Mouse (Mus musculus): ENCODE measurements around the gene Dcaf15. TPM values are rescaled to one million over a fixed set of nuclear protein-coding genes. Genes with fewer than 3 reads are reported as not detected.

The Dcaf15 gene
- polyA plus RNA-seq, 1 experiment from 2014 or later, result 10.0 TPM

- 78% methylated on average over 5 of the region's 6 CpGs for WGBS
- Histone ChIP-seq H3K36me3 (ENCODE audit: control insufficient read depth, insufficient read depth, low read length) (peaks cover 14% of the 10 kb centered on the region; the same call in 1 of the 2 replicates), H3K27ac (ENCODE audit: low read depth, low read length) (no peak overlapping the region), H3K27me3 (replicated peaks; ENCODE audit: control insufficient read depth, insufficient read depth, low read length) (no peaks in the 10 kb centered on the region), H3K4me1 (replicated peaks; ENCODE audit: control insufficient read depth, insufficient read depth, low read length) (peaks cover 12% of the 10 kb centered on the region), H3K9ac (ENCODE audit: low read depth, low read length) (no peak overlapping the region), H3K9me3 (ENCODE audit: control insufficient read depth, low read length) (no peaks in the 10 kb centered on the region), H3K4me2 (no peak overlapping the region), H3K4me3 (ENCODE audit: low read depth, low read length) (no peak overlapping the region)
- no peak for ATAC-seq (replicated peaks; ENCODE audit: low FRiP score)
- DNase-seq (ENCODE audit: low spot score), result no peak
These were observed 1.9 kb upstream of the Dcaf15 start for GRCm38 (mm10) chr8:84106216-84107040.

GRCm38 (mm10) chr8:84105676-84106075 lies 1.1 kb upstream of the Dcaf15 start:
- no peak for ATAC-seq (replicated peaks; ENCODE audit: low FRiP score)
- H3K27me3 ChIP-seq (replicated peaks; ENCODE audit: control insufficient read depth, insufficient read depth, low read length), result no peaks in the 10 kb centered on the region
- H3K27ac ChIP-seq (ENCODE audit: low read depth, low read length), result no peak overlapping the region
- H3K4me2 ChIP-seq, result peak overlapping the region; percentile 74
- H3K4me3 ChIP-seq (ENCODE audit: low read depth, low read length), result no peak overlapping the region
- no peak for DNase-seq (ENCODE audit: low spot score)
- 82% methylated on average over 2 of the region's 2 CpGs for WGBS
- H3K9ac ChIP-seq (ENCODE audit: low read depth, low read length), result no peak overlapping the region
- H3K36me3 ChIP-seq (ENCODE audit: control insufficient read depth, insufficient read depth, low read length), result peaks cover 16% of the 10 kb centered on the region; the same call in 1 of the 2 replicates
- H3K9me3 ChIP-seq (ENCODE audit: control insufficient read depth, low read length), result no peaks in the 10 kb centered on the region
- H3K4me1 ChIP-seq (replicated peaks; ENCODE audit: control insufficient read depth, insufficient read depth, low read length), result peaks cover 12% of the 10 kb centered on the region

- H3K4me1 ChIP-seq (replicated peaks; ENCODE audit: control insufficient read depth, insufficient read depth, low read length), result peaks cover 12% of the 10 kb centered on the region
- H3K9me3 ChIP-seq (ENCODE audit: control insufficient read depth, low read length), result no peaks in the 10 kb centered on the region
- DNase-seq (ENCODE audit: low spot score) (no peak), ATAC-seq (replicated peaks; ENCODE audit: low FRiP score) (peak; percentile 82)
- no peaks in the 10 kb centered on the region for H3K27me3 ChIP-seq (replicated peaks; ENCODE audit: control insufficient read depth, insufficient read depth, low read length)
- H3K9ac ChIP-seq (ENCODE audit: low read depth, low read length), result peak overlapping the region; percentile 80
- 2% methylated on average over 29 of the region's 29 CpGs for WGBS
- H3K4me3 ChIP-seq (ENCODE audit: low read depth, low read length), result peak overlapping the region; percentile 78
- peak overlapping the region; percentile 85 for H3K27ac ChIP-seq (ENCODE audit: low read depth, low read length)
- peaks cover 16% of the 10 kb centered on the region; the same call in 1 of the 2 replicates for H3K36me3 ChIP-seq (ENCODE audit: control insufficient read depth, insufficient read depth, low read length)
- peak overlapping the region; percentile 91 for H3K4me2 ChIP-seq
These were observed 347 bp downstream of the Dcaf15 start for GRCm38 (mm10) chr8:84104221-84104620.

GRCm38 (mm10) chr8:84103601-84104000 lies 967 bp downstream of the Dcaf15 start:
- DNase-seq (ENCODE audit: low spot score) (no peak), ATAC-seq (replicated peaks; ENCODE audit: low FRiP score) (no peak)
- H3K9me3 ChIP-seq (ENCODE audit: control insufficient read depth, low read length), result no peaks in the 10 kb centered on the region
- peak overlapping the region; percentile 80 for H3K9ac ChIP-seq (ENCODE audit: low read depth, low read length)
- peak overlapping the region; percentile 91 for H3K4me2 ChIP-seq
- peaks cover 12% of the 10 kb centered on the region for H3K4me1 ChIP-seq (replicated peaks; ENCODE audit: control insufficient read depth, insufficient read depth, low read length)
- peak overlapping the region; percentile 78 for H3K4me3 ChIP-seq (ENCODE audit: low read depth, low read length)
- WGBS, result 49% methylated on average over 3 of the region's 3 CpGs
- no peaks in the 10 kb centered on the region for H3K27me3 ChIP-seq (replicated peaks; ENCODE audit: control insufficient read depth, insufficient read depth, low read length)
- no peak overlapping the region; the same call in 1 of the 2 replicates for H3K27ac ChIP-seq (ENCODE audit: low read depth, low read length)
- H3K36me3 ChIP-seq (ENCODE audit: control insufficient read depth, insufficient read depth, low read length), result peaks cover 18% of the 10 kb centered on the region

- Histone ChIP-seq H3K4me3 (ENCODE audit: low read depth, low read length) (no peak overlapping the region), H3K27me3 (replicated peaks; ENCODE audit: control insufficient read depth, insufficient read depth, low read length) (no peaks in the 10 kb centered on the region), H3K4me2 (no peak overlapping the region), H3K36me3 (ENCODE audit: control insufficient read depth, insufficient read depth, low read length) (peaks cover 35% of the 10 kb centered on the region), H3K4me1 (replicated peaks; ENCODE audit: control insufficient read depth, insufficient read depth, low read length) (peaks cover 12% of the 10 kb centered on the region), H3K9me3 (ENCODE audit: control insufficient read depth, low read length) (no peaks in the 10 kb centered on the region), H3K27ac (ENCODE audit: low read depth, low read length) (no peak overlapping the region), H3K9ac (ENCODE audit: low read depth, low read length) (no peak overlapping the region)
- WGBS, result 92% methylated on average over 25 of the region's 25 CpGs
- ATAC-seq (replicated peaks; ENCODE audit: low FRiP score) (no peak), DNase-seq (ENCODE audit: low spot score) (no peak)
These were observed 2.9 kb downstream of the Dcaf15 start for GRCm38 (mm10) chr8:84101476-84102270.

GRCm38 (mm10) chr8:84098376-84098775 lies 6.2 kb downstream of the Dcaf15 start:
- Histone ChIP-seq H3K9me3 (ENCODE audit: control insufficient read depth, low read length) (no peaks in the 10 kb centered on the region), H3K4me2 (no peak overlapping the region), H3K4me1 (replicated peaks; ENCODE audit: control insufficient read depth, insufficient read depth, low read length) (peaks cover 6% of the 10 kb centered on the region), H3K27me3 (replicated peaks; ENCODE audit: control insufficient read depth, insufficient read depth, low read length) (no peaks in the 10 kb centered on the region), H3K36me3 (ENCODE audit: control insufficient read depth, insufficient read depth, low read length) (peaks cover 61% of the 10 kb centered on the region), H3K9ac (ENCODE audit: low read depth, low read length) (no peak overlapping the region), H3K4me3 (ENCODE audit: low read depth, low read length) (no peak overlapping the region), H3K27ac (ENCODE audit: low read depth, low read length) (no peak overlapping the region)
- DNase-seq (ENCODE audit: low spot score), result no peak
- 89% methylated on average over 7 of the region's 7 CpGs for WGBS
- ATAC-seq (replicated peaks; ENCODE audit: low FRiP score), result no peak

- H3K4me3 ChIP-seq (ENCODE audit: low read depth, low read length), result no peak overlapping the region
- H3K9me3 ChIP-seq (ENCODE audit: control insufficient read depth, low read length), result no peaks in the 10 kb centered on the region
- H3K4me1 ChIP-seq (replicated peaks; ENCODE audit: control insufficient read depth, insufficient read depth, low read length), result no peaks in the 10 kb centered on the region
- no peak for DNase-seq (ENCODE audit: low spot score)
- no peaks in the 10 kb centered on the region for H3K27me3 ChIP-seq (replicated peaks; ENCODE audit: control insufficient read depth, insufficient read depth, low read length)
- H3K4me2 ChIP-seq, result no peak overlapping the region
- WGBS, result 83% methylated on average over 8 of the region's 8 CpGs
- H3K27ac ChIP-seq (ENCODE audit: low read depth, low read length), result no peak overlapping the region
- no peak for ATAC-seq (replicated peaks; ENCODE audit: low FRiP score)
- peaks cover 57% of the 10 kb centered on the region for H3K36me3 ChIP-seq (ENCODE audit: control insufficient read depth, insufficient read depth, low read length)
- no peak overlapping the region for H3K9ac ChIP-seq (ENCODE audit: low read depth, low read length)
These were observed 8.5 kb downstream of the Dcaf15 start for GRCm38 (mm10) chr8:84096061-84096460.

GRCm38 (mm10) chr8:84090585-84090984 lies 14.0 kb downstream of the Dcaf15 start:
- no peak for ATAC-seq (replicated peaks; ENCODE audit: low FRiP score)
- no peak for DNase-seq (ENCODE audit: low spot score)
- Histone ChIP-seq H3K27ac (ENCODE audit: low read depth, low read length) (no peak overlapping the region), H3K4me3 (ENCODE audit: low read depth, low read length) (no peak overlapping the region), H3K4me2 (no peak overlapping the region), H3K9me3 (ENCODE audit: control insufficient read depth, low read length) (no peaks in the 10 kb centered on the region), H3K9ac (ENCODE audit: low read depth, low read length) (no peak overlapping the region), H3K27me3 (replicated peaks; ENCODE audit: control insufficient read depth, insufficient read depth, low read length) (no peaks in the 10 kb centered on the region), H3K36me3 (ENCODE audit: control insufficient read depth, insufficient read depth, low read length) (peaks cover 38% of the 10 kb centered on the region), H3K4me1 (replicated peaks; ENCODE audit: control insufficient read depth, insufficient read depth, low read length) (no peaks in the 10 kb centered on the region)
- WGBS, result 90% methylated on average over 8 of the region's 8 CpGs
